Mouse (Mus musculus): ENCODE measurements around the gene Card6.

Gene Card6

GRCm38 (mm10) chr15:5129111-5129805 lies 20.9 kb upstream of the Card6 start:
- DNase-seq (ENCODE audit: low spot score), result no peak

GRCm38 (mm10) chr15:5128176-5128940 lies 20.0 kb upstream of the Card6 start:
- DNase-seq (ENCODE audit: low spot score), result no peak

- DNase-seq (ENCODE audit: low spot score), result no peak
These were observed 19.1 kb upstream of the Card6 start for GRCm38 (mm10) chr15:5127487-5127886.

- DNase-seq (ENCODE audit: low spot score), result no peak
These were observed 18.1 kb upstream of the Card6 start for GRCm38 (mm10) chr15:5126456-5126855.

- DNase-seq (ENCODE audit: low spot score), result no peak
These were observed 13.4 kb upstream of the Card6 start for GRCm38 (mm10) chr15:5121535-5122313.

GRCm38 (mm10) chr15:5119707-5120106 lies 11.4 kb upstream of the Card6 start:
- DNase-seq (ENCODE audit: low spot score), result no peak

GRCm38 (mm10) chr15:5119192-5119591 lies 10.9 kb upstream of the Card6 start:
- DNase-seq (ENCODE audit: low spot score), result no peak

- DNase-seq (ENCODE audit: low spot score), result no peak
These were observed 10.3 kb upstream of the Card6 start for GRCm38 (mm10) chr15:5118626-5119025.

GRCm38 (mm10) chr15:5117031-5117601 lies 8.8 kb upstream of the Card6 start:
- DNase-seq (ENCODE audit: low spot score), result no peak

GRCm38 (mm10) chr15:5116270-5117030 lies 8.1 kb upstream of the Card6 start, which contains the start of gene Rpl37:
Rpl37 (plus strand) TSS chr15:5116645.
- DNase-seq (ENCODE audit: low spot score), result peak; percentile 99

GRCm38 (mm10) chr15:5115173-5115572 lies 6.8 kb upstream of the Card6 start:
- DNase-seq (ENCODE audit: low spot score), result no peak

GRCm38 (mm10) chr15:5112651-5113050 lies 4.3 kb upstream of the Card6 start:
- no peak for DNase-seq (ENCODE audit: low spot score)

GRCm38 (mm10) chr15:5108655-5109040 lies 309 bp upstream of the Card6 start:
- DNase-seq (ENCODE audit: low spot score), result no peak

- no peak for DNase-seq (ENCODE audit: low spot score)
These were observed 2.0 kb downstream of the Card6 start for GRCm38 (mm10) chr15:5106293-5106692.

- no peak for DNase-seq (ENCODE audit: low spot score)
These were observed 2.4 kb downstream of the Card6 start for GRCm38 (mm10) chr15:5105891-5106290.

- DNase-seq (ENCODE audit: low spot score), result no peak
These were observed 6.0 kb downstream of the Card6 start for GRCm38 (mm10) chr15:5102312-5102711.

- DNase-seq (ENCODE audit: low spot score), result no peak
These were observed 11.0 kb downstream of the Card6 start for GRCm38 (mm10) chr15:5097376-5097775.

GRCm38 (mm10) chr15:5095534-5096301 lies 12.6 kb downstream of the Card6 start:
- DNase-seq (ENCODE audit: low spot score), result no peak

- no peak for DNase-seq (ENCODE audit: low spot score)
These were observed 18.2 kb downstream of the Card6 start for GRCm38 (mm10) chr15:5090131-5090530.

GRCm38 (mm10) chr15:5088850-5089608 lies 19.3 kb downstream of the Card6 start:
- DNase-seq (ENCODE audit: low spot score), result no peak
